Mouse (Mus musculus) erythroblast, embryonic 14.5 days (primary cell): ENCODE data around the gene Ctc1.
"Not testable (repeated sequence)": the region's sequence is repeated elsewhere in the genome, so short reads cannot be mapped to it uniquely, and the experiment has no call there.

ENCODE experiments used
- GATA1 ChIP-seq: IDR thresholded peaks from 2 replicates; pipeline ENCODE4 v1.6.1; 2012; ENCODE audit warnings: low read length, inconsistent platforms, mixed read lengths
- TAL1 ChIP-seq: IDR thresholded peaks from 3 replicates; pipeline ENCODE4 v1.6.1; 2012; ENCODE audit warnings: low read length, inconsistent platforms, mixed read lengths

DNA sequence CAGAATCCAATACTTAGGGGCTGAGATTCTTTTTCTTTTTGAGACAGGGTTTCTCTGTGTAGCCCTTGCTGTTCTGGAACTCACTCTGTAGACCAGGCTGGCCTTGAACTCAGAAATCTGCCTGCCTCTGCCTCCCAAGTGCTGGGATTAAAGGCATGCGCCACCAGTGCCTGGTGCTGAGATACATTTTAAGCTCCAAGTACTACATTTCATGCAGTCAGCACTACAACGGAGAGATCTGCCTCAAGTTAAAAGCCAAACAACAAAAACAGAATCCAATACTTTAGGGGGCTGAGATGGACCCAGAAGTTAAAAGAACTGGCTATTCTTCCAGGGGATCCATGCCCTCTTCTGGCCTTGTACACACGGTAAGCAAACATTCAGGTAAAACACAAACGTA lies 12.9 kb upstream of the Ctc1 start:
- TF ChIP-seq GATA1, TAL1: not testable (repeated sequence)
